Mouse (Mus musculus) heart, postnatal 14 days (tissue): ENCODE data around the gene Ttf2. TPM values are rescaled to one million over a fixed set of nuclear protein-coding genes. Genes with fewer than 3 reads are reported as not detected.

Source experiments
- DNase-seq, 2 experiments: peaks; one replicate each; pipeline ENCODE4 v3.0.0; 2021 to 2022
- intact Hi-C: fragments of 180-260 bp; cut with DNase I; formaldehyde crosslinking; loops from one replicate; pipeline ENCODE4 v1.15.1; 2025
- total RNA-seq, 2 experiments: library from RNA; stranded (reverse); gene quantifications; 2 replicates each; pipeline ENCODE4 v1.2.3; 2021

Ttf2 gene
- total RNA-seq, 2 experiments from 2014 or later = 3.4 to 3.9 TPM

- intact Hi-C loops = no loop called here
- no peak for DNase-seq
Measured at GRCm38 (mm10) chr3:100990231-100990630, 20.8 kb upstream of the Ttf2 start.

- intact Hi-C loops = no loop called here
- peak in 1 of 2 experiments; percentile 28 for DNase-seq
Measured at GRCm38 (mm10) chr3:100989417-100989816, 20.0 kb upstream of the Ttf2 start.

GRCm38 (mm10) chr3:100979290-100979689 lies 9.8 kb upstream of the Ttf2 start:
- intact Hi-C loops = no loop called here
- DNase-seq = no peak

- no peak for DNase-seq
- intact Hi-C loops = loop anchor here (1.0 to 2.0 kb wide), 3 partner anchors 189 to 489 kb away; no protein-coding TSS in a partner anchor
Measured at GRCm38 (mm10) chr3:100973906-100974305, 4.4 kb upstream of the Ttf2 start.

GRCm38 (mm10) chr3:100963849-100964542 lies 5.5 kb downstream of the Ttf2 start:
- intact Hi-C loops = loop anchor here (10.0 kb wide), 1 partner anchor 851 kb away; no protein-coding TSS in a partner anchor
- peak; percentile 31 to 68 for DNase-seq

GRCm38 (mm10) chr3:100961501-100961900 lies 8.0 kb downstream of the Ttf2 start:
- no peak for DNase-seq
- intact Hi-C loops = loop anchor here (10.0 kb wide), 1 partner anchor 853 kb away; no protein-coding TSS in a partner anchor

GRCm38 (mm10) chr3:100961007-100961406 lies 8.5 kb downstream of the Ttf2 start:
- DNase-seq = peak in 1 of 2 experiments; percentile 5
- intact Hi-C loops = loop anchor here (10.0 kb wide), 1 partner anchor 854 kb away; no protein-coding TSS in a partner anchor

GRCm38 (mm10) chr3:100954616-100955015 lies 14.8 kb downstream of the Ttf2 start:
- intact Hi-C loops = no loop called here
- no peak for DNase-seq

GRCm38 (mm10) chr3:100951531-100951930 lies 17.9 kb downstream of the Ttf2 start:
- peak in 1 of 2 experiments; percentile 23 for DNase-seq
- intact Hi-C loops = no loop called here

GRCm38 (mm10) chr3:100947286-100947685 lies 22.2 kb downstream of the Ttf2 start:
- no peak for DNase-seq
- intact Hi-C loops = no loop called here

- DNase-seq = no peak
- intact Hi-C loops = no loop called here
Measured at GRCm38 (mm10) chr3:100940496-100941037, 28.9 kb downstream of the Ttf2 start.

- no peak for DNase-seq
- intact Hi-C loops = no loop called here
Measured at GRCm38 (mm10) chr3:100938211-100938610, 31.3 kb downstream of the Ttf2 start.

GRCm38 (mm10) chr3:100936201-100936600 lies 33.3 kb downstream of the Ttf2 start:
- intact Hi-C loops = no loop called here
- no peak for DNase-seq

GRCm38 (mm10) chr3:100935521-100935920 lies 33.9 kb downstream of the Ttf2 start:
- DNase-seq = no peak

GRCm38 (mm10) chr3:100932077-100932944 lies 37.2 kb downstream of the Ttf2 start:
- intact Hi-C loops = no loop called here
- peak; percentile 19 to 27 for DNase-seq

More at GRCm38 (mm10) chr3:100935521-100935920, 33.9 kb downstream of the Ttf2 start:
- intact Hi-C loops = no loop called here

GRCm38 (mm10) chr3:100931332-100932076 lies 38.0 kb downstream of the Ttf2 start:
- DNase-seq = no peak
- intact Hi-C loops = no loop called here

GRCm38 (mm10) chr3:100925176-100925575 lies 44.3 kb downstream of the Ttf2 start:
- intact Hi-C loops = no loop called here
- DNase-seq = peak; percentile 49 to 58

- DNase-seq = peak in 1 of 2 experiments; percentile 50
- intact Hi-C loops = no loop called here
Measured at GRCm38 (mm10) chr3:100924065-100924732, 45.3 kb downstream of the Ttf2 start.

GRCm38 (mm10) chr3:100922506-100923375 lies 46.7 kb downstream of the Ttf2 start:
- intact Hi-C loops = no loop called here

More at GRCm38 (mm10) chr3:100922506-100923375, 46.7 kb downstream of the Ttf2 start:
- no peak for DNase-seq
